Mouse (Mus musculus): ENCODE data around the gene Iqschfp.

Iqschfp gene

GRCm38 (mm10) chr3:68375100-68375508, 483.1 kb downstream of the Iqschfp start:
- DNase-seq: no peak

DNA sequence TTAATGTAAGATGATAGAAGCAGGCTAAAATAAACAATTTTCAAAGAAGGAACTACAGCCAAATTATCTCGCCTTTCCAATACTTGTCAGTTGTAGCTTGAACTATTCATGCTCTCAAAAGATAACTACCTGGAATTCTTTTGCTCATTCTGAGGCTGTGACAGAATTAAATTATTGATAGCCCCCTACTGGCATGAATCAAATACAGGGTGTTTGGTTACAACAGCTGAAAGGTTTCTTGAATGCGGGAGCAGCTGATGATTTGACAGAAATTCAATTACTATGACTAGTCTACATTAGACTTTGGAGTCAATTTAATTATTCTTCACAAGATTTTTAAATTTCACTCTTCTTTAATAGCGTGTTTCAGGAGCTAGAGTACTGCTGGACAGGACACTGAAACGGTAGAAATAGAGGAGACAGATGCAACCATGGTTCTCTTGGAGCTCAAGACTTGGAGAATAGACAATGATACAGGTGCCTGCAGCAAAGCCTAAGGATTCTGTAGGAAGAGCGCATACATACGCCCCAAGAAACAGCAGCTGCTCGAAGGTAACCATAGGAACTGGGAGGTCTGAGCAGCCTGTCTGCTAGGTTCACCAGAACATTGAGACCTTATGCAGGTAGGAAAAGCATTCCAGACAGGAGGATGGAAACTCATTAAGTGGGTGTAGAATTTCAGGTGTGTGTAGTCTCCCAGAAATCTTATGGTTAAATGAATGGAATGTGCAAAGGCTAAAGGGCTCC, 485.6 kb downstream of the Iqschfp start:
- no peak for DNase-seq

- DNase-seq: no peak
Measured at GRCm38 (mm10) chr3:68378799-68379198, 486.8 kb downstream of the Iqschfp start.

- DNase-seq: no peak
Measured at GRCm38 (mm10) chr3:68379242-68379641, 487.2 kb downstream of the Iqschfp start.

GRCm38 (mm10) chr3:68383672-68384071, 491.6 kb downstream of the Iqschfp start:
- no peak for DNase-seq

GRCm38 (mm10) chr3:68385544-68385943, 493.5 kb downstream of the Iqschfp start:
- no peak for DNase-seq

DNA sequence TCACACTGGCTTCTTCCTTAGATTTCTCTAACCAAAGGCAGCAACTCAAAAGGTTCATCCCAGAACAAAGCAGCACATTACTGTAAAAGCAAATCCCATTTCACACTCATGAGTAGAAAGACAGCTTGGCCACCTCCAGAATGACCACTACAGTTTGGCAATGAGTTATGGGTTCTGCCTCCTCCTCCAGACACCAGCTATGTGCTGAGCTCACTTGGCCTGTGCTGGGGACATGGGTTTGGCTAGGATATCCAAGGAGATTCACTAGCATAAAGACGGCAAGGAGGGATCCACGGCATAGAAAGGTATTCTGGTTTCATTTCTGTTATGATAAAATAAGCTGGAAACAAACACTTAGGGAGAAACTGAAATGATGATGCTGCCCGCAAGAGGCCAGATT, 496.0 kb downstream of the Iqschfp start:
- DNase-seq: no peak

GRCm38 (mm10) chr3:68393578-68393977, 501.5 kb downstream of the Iqschfp start:
- DNase-seq: no peak

GRCm38 (mm10) chr3:68398691-68399090, 506.7 kb downstream of the Iqschfp start:
- DNase-seq: no peak

GRCm38 (mm10) chr3:68400121-68400520, 508.1 kb downstream of the Iqschfp start:
- DNase-seq: no peak

DNA sequence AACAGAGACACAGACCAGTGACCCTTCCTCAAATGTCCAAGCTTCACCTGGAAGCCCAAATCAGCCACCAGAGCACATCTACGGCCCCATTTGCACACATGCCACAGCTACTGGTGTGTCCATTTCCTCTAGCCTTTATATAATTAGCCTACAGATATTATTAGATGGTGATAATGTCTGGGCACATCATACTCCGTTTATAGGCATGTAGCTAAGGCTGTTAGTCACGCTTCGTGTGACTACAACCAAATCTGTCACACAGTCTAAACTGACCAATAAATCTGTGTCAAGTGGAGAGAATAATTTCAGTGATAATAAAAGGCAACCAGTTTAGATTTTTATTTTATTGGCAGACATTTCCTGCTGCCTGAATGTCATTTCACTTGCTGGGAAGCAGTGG, 511.3 kb downstream of the Iqschfp start:
- DNase-seq: no peak

DNA sequence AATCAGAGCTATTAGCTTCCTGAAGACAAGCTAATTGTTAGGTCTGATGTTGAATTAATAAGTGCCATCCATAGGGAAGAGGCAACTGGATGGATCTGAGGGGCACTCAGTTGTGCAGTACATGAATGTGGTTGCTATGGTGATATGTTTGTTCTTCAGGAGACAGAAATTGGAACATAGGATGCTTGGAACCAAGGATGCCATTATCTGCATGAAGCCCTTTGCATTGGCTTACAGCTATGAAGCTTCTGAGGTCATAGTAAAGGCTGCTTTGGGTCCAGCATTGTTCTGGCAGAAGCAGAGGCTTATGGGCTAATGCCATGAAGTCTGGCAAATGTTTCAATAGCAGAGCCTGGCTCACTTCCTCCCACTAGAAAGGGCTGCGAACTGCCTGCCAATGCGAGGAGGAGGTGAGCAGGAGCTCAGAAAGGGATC, 511.8 kb downstream of the Iqschfp start:
- peak; percentile 35 for DNase-seq

- DNase-seq: no peak
Measured at GRCm38 (mm10) chr3:68405724-68406123, 513.7 kb downstream of the Iqschfp start.

- no peak for DNase-seq
Measured at GRCm38 (mm10) chr3:68412262-68412661, 520.2 kb downstream of the Iqschfp start.

GRCm38 (mm10) chr3:68419792-68420191, 527.8 kb downstream of the Iqschfp start:
- no peak for DNase-seq

DNA sequence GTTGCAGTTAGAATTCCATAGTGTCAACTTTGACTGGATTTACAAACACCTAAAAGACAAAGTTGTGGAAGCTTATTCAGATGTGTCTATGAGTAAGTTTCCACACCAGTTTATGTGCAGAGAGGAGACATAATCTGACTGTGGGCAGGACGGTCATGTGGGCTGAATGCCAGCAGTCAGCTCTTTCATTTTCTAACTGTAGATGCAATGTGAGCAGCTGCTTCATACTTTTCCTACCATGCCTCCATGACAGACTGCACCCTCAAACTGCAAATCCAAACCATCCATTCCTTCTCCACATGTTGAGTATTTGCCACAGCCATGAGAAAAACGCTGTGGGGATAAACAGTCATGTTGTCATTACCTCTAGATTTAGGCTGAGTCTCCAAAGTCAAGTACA, 528.9 kb downstream of the Iqschfp start:
- DNase-seq: peak; percentile 15

- peak; percentile 80 for DNase-seq
Measured at GRCm38 (mm10) chr3:68421849-68422248, 529.8 kb downstream of the Iqschfp start.

DNA sequence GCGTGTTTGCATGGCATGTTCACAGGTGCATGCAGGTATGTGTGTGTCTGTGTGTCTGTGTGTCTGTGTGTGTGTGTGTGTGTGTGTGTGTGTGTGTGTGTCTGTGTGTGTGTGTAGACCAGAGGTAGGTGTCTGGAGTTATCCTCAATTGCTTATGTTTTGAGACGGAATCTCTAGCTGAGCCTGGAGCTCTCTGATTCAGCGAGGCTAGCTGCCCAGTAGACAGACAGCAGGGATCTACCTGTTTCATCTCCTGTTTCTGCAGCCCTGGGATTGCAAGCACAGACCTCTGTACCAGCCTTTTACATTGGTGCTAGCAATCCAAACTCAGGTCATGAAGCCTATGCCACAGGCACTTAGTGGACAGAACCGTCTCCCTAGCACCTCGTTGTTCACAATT, 536.0 kb downstream of the Iqschfp start:
- no peak for DNase-seq

GRCm38 (mm10) chr3:68434435-68434834, 542.4 kb downstream of the Iqschfp start:
- DNase-seq: no peak

GRCm38 (mm10) chr3:68434897-68435296, 542.9 kb downstream of the Iqschfp start:
- DNase-seq: no peak

DNA sequence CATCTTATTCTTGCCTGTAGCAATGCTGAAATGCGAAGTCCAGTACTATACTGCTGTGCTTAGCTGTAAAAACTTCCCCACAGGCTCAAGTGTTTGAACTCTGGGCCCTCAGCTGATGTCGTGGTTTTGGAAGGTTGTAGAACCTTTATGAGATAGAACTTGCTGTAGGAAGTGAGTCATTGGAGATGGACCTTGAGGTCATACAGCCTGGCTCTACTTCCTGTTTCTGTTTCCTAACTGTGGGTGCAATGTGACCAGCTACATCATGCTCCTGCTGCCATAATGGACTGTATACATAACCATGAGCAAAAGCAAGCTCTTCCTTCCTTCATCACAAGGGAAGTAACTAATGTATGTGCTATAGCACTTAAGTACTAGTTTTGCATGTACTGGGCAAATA, 556.4 kb downstream of the Iqschfp start:
- no peak for DNase-seq

GRCm38 (mm10) chr3:68451634-68452033, 559.6 kb downstream of the Iqschfp start:
- DNase-seq: no peak

DNA sequence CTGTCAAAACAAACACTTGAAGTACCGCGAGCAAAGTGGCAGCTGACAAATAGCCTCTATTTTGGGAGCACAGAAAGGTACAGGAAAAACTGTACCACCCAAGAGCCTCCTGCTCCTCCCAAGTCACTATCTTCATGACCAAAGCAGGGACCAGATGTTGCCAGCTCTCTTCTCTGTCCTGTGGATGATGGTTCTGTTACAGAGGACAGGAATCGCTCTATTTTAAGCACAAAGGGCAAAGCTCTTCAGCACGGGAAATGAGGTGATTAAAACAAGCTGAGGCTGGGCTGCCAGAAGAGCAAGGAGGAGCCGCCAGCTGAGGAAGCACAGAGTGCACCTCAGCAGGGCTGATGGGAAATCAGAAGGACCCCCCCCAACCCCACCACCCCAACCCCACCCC, 561.2 kb downstream of the Iqschfp start:
- DNase-seq: no peak

DNA sequence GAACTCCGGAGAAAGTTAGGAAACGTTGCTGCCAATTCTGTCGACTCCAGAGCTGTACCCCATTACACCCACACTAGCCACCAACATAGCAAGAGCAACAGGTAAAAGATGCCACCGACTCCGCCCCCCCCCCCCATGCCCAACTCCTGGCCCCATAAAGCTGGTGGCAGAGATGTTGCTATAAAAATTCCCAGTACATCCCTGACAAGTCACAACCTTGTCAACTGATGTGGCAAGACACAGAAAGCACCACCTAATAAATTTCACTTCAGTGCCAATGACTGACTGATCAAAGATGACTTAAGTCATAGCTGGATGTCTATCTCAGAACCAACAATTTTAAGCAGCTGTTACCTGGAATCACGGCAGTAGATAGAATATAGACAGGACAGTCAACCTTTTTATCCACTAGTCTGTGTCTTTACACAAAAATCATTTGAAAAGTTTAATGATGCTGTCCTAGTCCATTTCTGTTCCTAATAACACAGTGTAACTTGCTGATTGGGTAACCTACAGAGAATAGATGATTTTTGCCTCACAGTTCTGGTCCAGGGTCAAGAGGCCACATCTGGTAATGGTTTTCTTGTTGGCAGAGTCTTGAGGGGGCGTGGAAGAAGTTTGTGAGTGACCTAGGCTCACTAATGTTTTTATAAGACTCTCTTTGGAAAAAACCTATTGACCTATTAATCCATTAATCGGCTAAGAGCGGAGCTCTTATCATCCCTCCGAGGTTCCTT, 561.9 kb downstream of the Iqschfp start:
- DNase-seq: no peak

Measured in cerebellum, adult 8-10 months (tissue).